Mouse (Mus musculus) 3T3-L1 (cell line): ENCODE data around the gene Akap9.
A peak's percentile ranks its signal among the peaks of the same experiment; 100 is the strongest.
"Not testable (repeated sequence)": the region's sequence is repeated elsewhere in the genome, so short reads cannot be mapped to it uniquely, and the experiment has no call there.

ENCODE experiments used
- DNase-seq: peaks from one replicate; pipeline ENCODE4 v3.0.0-alpha.2; 2015; ENCODE audit warnings: low read depth, low spot score

Gene Akap9

GRCm38 (mm10) chr5:3927801-3928689 is at the start of gene Akap9:
TSS of gene Akap9 (plus strand) at chr5:3928054.
- peak; percentile 37 for DNase-seq

GRCm38 (mm10) chr5:3886862-3887261 is 41.0 kb upstream of the Akap9 start:
- not testable (repeated sequence) for DNase-seq

GRCm38 (mm10) chr5:3889201-3889600 is 38.7 kb upstream of the Akap9 start:
- peak; percentile 59 for DNase-seq

- peak; percentile 35 for DNase-seq
These were observed 34.2 kb upstream of the Akap9 start, which contains the start of gene Mterf1a for GRCm38 (mm10) chr5:3893459-3894293. TSS of gene Mterf1a (minus strand) at chr5:3893933.

- not testable (repeated sequence) for DNase-seq
These were observed 33.6 kb upstream of the Akap9 start for GRCm38 (mm10) chr5:3894294-3894619.

- DNase-seq, result no peak
These were observed 22.4 kb upstream of the Akap9 start for GRCm38 (mm10) chr5:3905471-3905870.

- no peak for DNase-seq
These were observed 5.5 kb upstream of the Akap9 start for GRCm38 (mm10) chr5:3922350-3922749.

- no peak for DNase-seq
These were observed 1.2 kb upstream of the Akap9 start for GRCm38 (mm10) chr5:3926666-3927065.

- peak; percentile 50 for DNase-seq
These were observed 814 bp downstream of the Akap9 start for GRCm38 (mm10) chr5:3928690-3929046.

- no peak for DNase-seq
These were observed 2.9 kb downstream of the Akap9 start for GRCm38 (mm10) chr5:3930760-3931159.

GRCm38 (mm10) chr5:3931636-3932035 is 3.8 kb downstream of the Akap9 start:
- no peak for DNase-seq

GRCm38 (mm10) chr5:3933551-3933950 is 5.7 kb downstream of the Akap9 start:
- DNase-seq, result no peak

GRCm38 (mm10) chr5:3935266-3935665 is 7.4 kb downstream of the Akap9 start:
- no peak for DNase-seq

- DNase-seq, result no peak
These were observed 8.1 kb downstream of the Akap9 start for GRCm38 (mm10) chr5:3935778-3936554.

GRCm38 (mm10) chr5:3938905-3939304 is 11.1 kb downstream of the Akap9 start:
- DNase-seq, result no peak

GRCm38 (mm10) chr5:3939335-3939734 is 11.5 kb downstream of the Akap9 start:
- no peak for DNase-seq

- DNase-seq, result no peak
These were observed 13.4 kb downstream of the Akap9 start for GRCm38 (mm10) chr5:3941240-3941639.

- not testable (repeated sequence) for DNase-seq
These were observed 15.3 kb downstream of the Akap9 start for GRCm38 (mm10) chr5:3943169-3943568.

- no peak for DNase-seq
These were observed 24.6 kb downstream of the Akap9 start for GRCm38 (mm10) chr5:3952498-3952897.

- DNase-seq, result no peak
These were observed 26.7 kb downstream of the Akap9 start for GRCm38 (mm10) chr5:3954541-3954940.

GRCm38 (mm10) chr5:3961286-3961685 is 33.4 kb downstream of the Akap9 start:
- DNase-seq, result no peak

- no peak for DNase-seq
These were observed 40.6 kb downstream of the Akap9 start for GRCm38 (mm10) chr5:3968415-3968814.
